Mouse (Mus musculus): ENCODE measurements around the gene Plcb1. TPM values are rescaled to one million over a fixed set of nuclear protein-coding genes. Genes with fewer than 3 reads are reported as not detected.
A peak's percentile ranks its signal among the peaks of the same experiment; 100 is the strongest.

Plcb1 gene
- polyA plus RNA-seq (2014; fragmentation: Nextera tagmentation; extraction: Ambion mirVana), result 69.0 and 72.8 TPM in 2 replicates

DNA sequence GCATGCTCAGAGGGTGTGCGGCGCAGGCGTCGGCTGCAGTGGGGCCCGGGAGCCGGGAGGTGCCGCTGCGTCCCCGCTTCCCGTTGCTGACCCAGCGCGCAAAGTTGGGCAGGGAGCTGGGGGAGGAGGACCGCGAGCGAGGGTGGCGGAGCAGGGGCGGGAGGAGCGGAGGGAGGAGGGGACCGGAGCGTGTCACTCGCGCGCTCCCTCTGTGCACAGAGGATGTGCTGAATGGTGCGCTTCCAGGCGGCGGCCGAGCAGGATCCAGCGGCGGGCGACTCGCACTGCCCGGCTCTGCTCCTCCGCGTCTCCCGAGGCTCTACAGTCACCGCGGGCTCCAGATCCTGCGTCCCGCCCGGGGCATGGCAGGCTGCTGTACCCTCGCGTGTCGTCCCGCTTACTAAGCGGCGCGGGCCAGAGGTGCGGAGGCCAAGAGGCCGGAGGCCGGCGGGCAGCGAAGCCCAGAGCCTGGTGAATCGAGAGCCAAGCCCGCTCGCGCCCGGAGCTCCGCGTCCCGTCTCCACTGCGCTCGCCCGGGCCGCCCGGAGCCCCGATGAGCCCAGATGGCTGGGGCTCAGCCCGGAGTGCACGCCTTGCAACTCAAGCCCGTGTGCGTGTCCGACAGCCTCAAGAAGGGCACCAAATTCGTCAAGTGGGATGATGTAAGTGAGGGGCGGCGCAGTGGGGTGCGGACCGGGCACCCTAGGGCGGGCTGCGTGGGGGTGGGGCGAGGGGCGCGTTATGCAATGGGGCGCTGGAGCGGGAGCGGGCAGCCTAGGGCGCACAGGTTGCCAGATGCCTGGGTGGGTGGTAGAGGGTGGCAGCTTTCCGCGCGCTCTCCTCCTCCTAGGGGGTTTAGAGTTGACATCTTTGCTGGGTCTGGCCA lies at the start of gene Plcb1:
TSS of gene Plcb1 (plus strand) at position 98 of the 886 bp plus-strand sequence.
- peak; percentile 85 for DNase-seq (ENCODE audit: low spot score)

DNA sequence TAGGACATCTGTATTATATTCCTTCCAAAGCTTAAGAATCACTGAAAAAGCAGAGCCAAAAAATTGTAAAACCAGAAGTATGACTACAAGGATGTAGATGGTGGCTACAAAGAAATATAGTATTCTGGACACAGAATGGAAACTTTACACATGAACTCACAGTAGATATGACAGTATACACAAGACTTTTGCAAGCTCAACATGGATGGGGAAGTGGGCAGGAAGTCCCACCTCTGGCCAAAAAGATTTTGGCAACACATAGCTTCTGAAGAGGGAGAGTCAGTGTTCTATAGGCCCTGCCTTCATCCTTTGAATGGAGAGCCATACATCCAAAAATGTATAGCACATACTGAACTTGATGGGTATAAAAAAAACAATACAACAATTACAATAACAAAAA lies 30.3 kb upstream of the Plcb1 start:
- H3K27me3 ChIP-seq (ENCODE audit: control insufficient read depth, insufficient read depth, low read length), result no peaks in the 10 kb centered on the region
- no peaks in the 10 kb centered on the region for H3K4me1 ChIP-seq (replicated peaks; ENCODE audit: control insufficient read depth, insufficient read depth, low read length)
- DNase-seq (ENCODE audit: low spot score) (no peak), ATAC-seq (ENCODE audit: low FRiP score) (no peak)
- H3K9me3 ChIP-seq (ENCODE audit: control insufficient read depth, low read length), result no peaks in the 10 kb centered on the region
- no peak overlapping the region for H3K27ac ChIP-seq
- no peak overlapping the region for H3K4me2 ChIP-seq (replicated peaks)
- H3K9ac ChIP-seq, result no peak overlapping the region
- H3K4me3 ChIP-seq (replicated peaks; ENCODE audit: low read length), result no peak overlapping the region
- no peaks in the 10 kb centered on the region for H3K36me3 ChIP-seq (replicated peaks; ENCODE audit: control insufficient read depth, insufficient read depth)

More for the DNA sequence above, at the start of gene Plcb1:
- Histone ChIP-seq H3K27me3 (ENCODE audit: control insufficient read depth, insufficient read depth, low read length) (no peaks in the 10 kb centered on the region), H3K9ac (peak within 1 kb of the TSS; percentile 83), H3K4me1 (replicated peaks; ENCODE audit: control insufficient read depth, insufficient read depth, low read length) (0 out of 2 replicates have a peak, but pooled peaks cover 5% of the 10 kb centered on the region), H3K27ac (peak within 1 kb of the TSS; percentile 83), H3K36me3 (replicated peaks; ENCODE audit: control insufficient read depth, insufficient read depth) (no peaks in the 10 kb centered on the region), H3K4me2 (replicated peaks) (peak within 1 kb of the TSS; percentile 66), H3K4me3 (replicated peaks; ENCODE audit: low read length) (peak within 1 kb of the TSS; percentile 75), H3K9me3 (ENCODE audit: control insufficient read depth, low read length) (no peaks in the 10 kb centered on the region)
- under 1% methylated on average over 86 of the region's 88 CpGs for WGBS
- ATAC-seq (ENCODE audit: low FRiP score), result peak; percentile 97

DNA sequence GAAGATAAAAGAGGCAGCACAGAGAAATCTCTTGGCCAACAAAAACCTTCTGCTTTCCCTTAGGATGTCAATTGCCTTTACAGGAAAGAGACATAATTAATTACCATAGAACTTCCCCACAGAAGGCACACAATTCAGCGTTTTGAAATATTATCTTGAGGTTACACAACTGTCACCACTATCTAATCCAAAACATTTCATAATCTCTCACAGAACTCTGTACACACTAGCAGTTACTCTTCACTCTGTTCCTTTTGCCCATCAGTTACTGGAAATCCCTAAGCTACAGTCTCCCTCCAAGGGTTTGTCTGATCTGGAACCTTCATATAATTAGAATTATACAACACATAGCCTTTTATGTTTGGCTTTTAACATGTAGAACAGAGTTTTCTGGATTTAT lies 29.8 kb upstream of the Plcb1 start:
- H3K27ac ChIP-seq, result no peak overlapping the region
- H3K9ac ChIP-seq, result no peak overlapping the region
- no peak for ATAC-seq (ENCODE audit: low FRiP score)

DNA sequence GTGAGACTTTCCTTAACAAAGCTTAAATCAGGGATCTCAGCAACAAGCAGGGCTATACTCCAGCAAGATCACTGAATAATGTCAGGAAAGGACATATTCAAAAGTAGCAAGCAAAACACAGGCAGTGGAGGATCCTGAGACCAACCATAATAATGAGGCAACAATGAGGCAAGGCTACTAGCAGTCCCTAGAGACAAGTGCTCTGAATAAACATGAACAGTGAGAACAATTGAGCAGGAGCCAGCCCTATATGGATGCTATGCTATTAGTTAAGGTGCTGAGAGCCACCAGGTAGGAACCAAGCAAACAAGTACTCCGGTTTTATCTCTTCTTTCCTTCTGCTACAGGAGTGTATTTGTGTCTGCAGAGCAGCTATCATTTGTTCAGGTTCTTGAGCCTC lies 24.8 kb upstream of the Plcb1 start:
- H3K27ac ChIP-seq, result no peak overlapping the region
- 83% methylated on average over 1 of the region's 1 CpGs for WGBS

More for the DNA sequence above, 29.8 kb upstream of the Plcb1 start:
- no peak overlapping the region for H3K4me3 ChIP-seq (replicated peaks; ENCODE audit: low read length)
- no peaks in the 10 kb centered on the region for H3K9me3 ChIP-seq (ENCODE audit: control insufficient read depth, low read length)
- DNase-seq (ENCODE audit: low spot score), result no peak
- H3K4me2 ChIP-seq (replicated peaks), result no peak overlapping the region
- no peaks in the 10 kb centered on the region for H3K4me1 ChIP-seq (replicated peaks; ENCODE audit: control insufficient read depth, insufficient read depth, low read length)
- no peaks in the 10 kb centered on the region for H3K27me3 ChIP-seq (ENCODE audit: control insufficient read depth, insufficient read depth, low read length)
- no peaks in the 10 kb centered on the region for H3K36me3 ChIP-seq (replicated peaks; ENCODE audit: control insufficient read depth, insufficient read depth)
- 78% methylated on average over 1 of the region's 1 CpGs for WGBS

DNA sequence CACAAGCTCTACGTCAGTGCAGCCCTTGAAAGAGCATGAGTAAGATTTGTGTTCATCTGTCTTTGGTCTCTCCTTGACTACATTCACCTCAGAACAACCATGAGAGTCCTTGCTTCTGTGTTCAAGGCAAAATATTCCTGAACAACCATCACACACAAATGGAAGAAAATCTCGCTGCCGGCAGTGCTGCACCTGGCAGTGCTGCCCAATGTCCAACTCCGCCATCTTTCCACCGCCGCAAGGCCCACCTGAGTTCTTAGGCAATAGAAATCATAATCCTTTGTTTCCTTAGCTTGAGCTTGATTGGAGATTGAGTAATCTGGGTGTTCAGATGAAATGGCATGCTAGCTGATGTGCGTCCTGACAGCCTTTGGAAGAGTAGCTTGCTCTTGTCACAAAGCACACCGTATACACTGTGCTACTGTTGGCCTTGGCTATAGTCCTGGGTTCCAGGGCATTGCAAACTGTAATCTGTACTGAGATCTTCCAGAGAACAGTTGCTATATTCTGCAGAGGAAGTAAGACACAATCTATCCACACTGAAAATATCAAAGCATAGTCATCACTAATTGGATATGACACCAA lies 22.4 kb upstream of the Plcb1 start:
- Histone ChIP-seq H3K4me3 (replicated peaks; ENCODE audit: low read length) (no peak overlapping the region), H3K4me1 (replicated peaks; ENCODE audit: control insufficient read depth, insufficient read depth, low read length) (no peaks in the 10 kb centered on the region), H3K4me2 (replicated peaks) (no peak overlapping the region), H3K27ac (no peak overlapping the region), H3K27me3 (ENCODE audit: control insufficient read depth, insufficient read depth, low read length) (no peaks in the 10 kb centered on the region), H3K9ac (no peak overlapping the region), H3K36me3 (replicated peaks; ENCODE audit: control insufficient read depth, insufficient read depth) (no peaks in the 10 kb centered on the region), H3K9me3 (ENCODE audit: control insufficient read depth, low read length) (no peaks in the 10 kb centered on the region)
- 95% methylated on average over 8 of the region's 8 CpGs for WGBS
- ATAC-seq (ENCODE audit: low FRiP score) (no peak), DNase-seq (ENCODE audit: low spot score) (no peak)

More for the DNA sequence above, 24.8 kb upstream of the Plcb1 start:
- H3K27me3 ChIP-seq (ENCODE audit: control insufficient read depth, insufficient read depth, low read length), result no peaks in the 10 kb centered on the region
- H3K9me3 ChIP-seq (ENCODE audit: control insufficient read depth, low read length), result no peaks in the 10 kb centered on the region
- ATAC-seq (ENCODE audit: low FRiP score) (no peak), DNase-seq (ENCODE audit: low spot score) (no peak)
- H3K9ac ChIP-seq, result no peak overlapping the region
- H3K4me1 ChIP-seq (replicated peaks; ENCODE audit: control insufficient read depth, insufficient read depth, low read length), result no peaks in the 10 kb centered on the region
- no peaks in the 10 kb centered on the region for H3K36me3 ChIP-seq (replicated peaks; ENCODE audit: control insufficient read depth, insufficient read depth)
- H3K4me2 ChIP-seq (replicated peaks), result no peak overlapping the region
- H3K4me3 ChIP-seq (replicated peaks; ENCODE audit: low read length), result no peak overlapping the region

DNA sequence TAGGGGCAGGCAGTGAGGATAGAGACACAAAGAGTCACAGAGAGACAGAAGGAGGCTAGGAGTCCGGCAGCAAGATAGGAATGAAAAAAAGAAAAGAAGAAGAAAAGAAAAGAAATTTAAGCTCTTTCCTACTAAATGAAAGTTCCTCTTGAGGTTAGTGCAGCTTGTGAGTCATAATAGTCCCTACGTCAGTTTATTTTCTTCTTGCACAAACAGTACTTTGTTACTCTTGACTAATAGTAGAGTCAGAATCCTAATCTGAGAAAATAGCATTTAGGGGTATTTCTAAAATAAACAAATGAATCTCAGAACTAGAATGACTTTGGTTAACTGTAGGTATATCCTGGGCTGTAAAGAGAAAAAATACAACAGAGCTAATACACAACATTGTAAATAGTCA lies 21.4 kb upstream of the Plcb1 start:
- DNase-seq (ENCODE audit: low spot score) (no peak), ATAC-seq (ENCODE audit: low FRiP score) (no peak)
- no peak overlapping the region for H3K4me3 ChIP-seq (replicated peaks; ENCODE audit: low read length)
- 81% methylated on average over 2 of the region's 2 CpGs for WGBS
- H3K27ac ChIP-seq, result no peak overlapping the region
- H3K4me2 ChIP-seq (replicated peaks), result no peak overlapping the region
- H3K9me3 ChIP-seq (ENCODE audit: control insufficient read depth, low read length), result no peaks in the 10 kb centered on the region
- no peak overlapping the region for H3K9ac ChIP-seq
- no peaks in the 10 kb centered on the region for H3K36me3 ChIP-seq (replicated peaks; ENCODE audit: control insufficient read depth, insufficient read depth)
- no peaks in the 10 kb centered on the region for H3K27me3 ChIP-seq (ENCODE audit: control insufficient read depth, insufficient read depth, low read length)
- H3K4me1 ChIP-seq (replicated peaks; ENCODE audit: control insufficient read depth, insufficient read depth, low read length), result no peaks in the 10 kb centered on the region

DNA sequence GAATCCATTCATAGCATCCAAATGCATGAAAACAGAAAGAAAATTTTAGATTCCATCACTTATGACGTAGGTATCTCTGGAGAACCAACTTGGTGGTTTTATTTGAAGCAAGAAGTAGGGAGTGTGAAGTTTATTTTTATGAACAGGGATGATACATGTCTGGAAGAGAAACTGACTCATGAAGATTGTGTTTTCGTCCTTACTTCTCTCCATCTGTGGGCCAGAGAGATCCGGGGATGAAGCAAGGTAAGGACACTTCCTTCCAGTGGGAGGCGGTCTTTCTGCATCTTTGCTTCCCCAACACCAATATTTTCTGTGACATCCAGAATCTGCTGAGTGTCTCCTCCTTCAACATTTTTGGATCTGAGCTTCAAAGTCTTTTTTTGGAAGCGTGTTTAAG lies 6.0 kb upstream of the Plcb1 start:
- no peak overlapping the region for H3K27ac ChIP-seq
- H3K36me3 ChIP-seq (replicated peaks; ENCODE audit: control insufficient read depth, insufficient read depth), result no peaks in the 10 kb centered on the region
- no peak overlapping the region for H3K4me2 ChIP-seq (replicated peaks)
- H3K4me3 ChIP-seq (replicated peaks; ENCODE audit: low read length), result no peak overlapping the region
- 73% methylated on average over 5 of the region's 5 CpGs for WGBS
- H3K9me3 ChIP-seq (ENCODE audit: control insufficient read depth, low read length), result no peaks in the 10 kb centered on the region
- H3K9ac ChIP-seq, result no peak overlapping the region
- no peak for ATAC-seq (ENCODE audit: low FRiP score)
- no peaks in the 10 kb centered on the region for H3K27me3 ChIP-seq (ENCODE audit: control insufficient read depth, insufficient read depth, low read length)
- no peaks in the 10 kb centered on the region for H3K4me1 ChIP-seq (replicated peaks; ENCODE audit: control insufficient read depth, insufficient read depth, low read length)
- no peak for DNase-seq (ENCODE audit: low spot score)

DNA sequence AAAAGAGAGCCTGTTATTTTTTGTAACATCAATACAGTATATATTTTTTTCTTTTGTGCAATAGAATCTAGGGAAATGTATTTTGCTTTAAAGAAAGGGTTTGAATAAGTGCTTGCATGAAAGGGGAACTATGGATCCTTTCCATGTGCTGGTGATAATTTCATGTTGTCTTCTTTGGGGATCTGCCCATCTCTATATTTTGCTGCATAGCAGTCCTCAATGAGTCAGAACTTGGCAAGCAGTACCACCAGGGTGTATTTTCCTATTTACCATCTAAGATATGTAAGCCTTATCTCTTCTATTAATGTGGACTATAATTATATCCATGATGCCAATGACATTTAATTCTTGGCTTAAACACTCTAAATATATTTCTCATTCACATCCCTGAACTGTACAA lies 5.6 kb upstream of the Plcb1 start:
- Histone ChIP-seq H3K9me3 (ENCODE audit: control insufficient read depth, low read length) (no peaks in the 10 kb centered on the region), H3K9ac (no peak overlapping the region), H3K36me3 (replicated peaks; ENCODE audit: control insufficient read depth, insufficient read depth) (no peaks in the 10 kb centered on the region), H3K27me3 (ENCODE audit: control insufficient read depth, insufficient read depth, low read length) (no peaks in the 10 kb centered on the region), H3K27ac (no peak overlapping the region), H3K4me3 (replicated peaks; ENCODE audit: low read length) (no peak overlapping the region), H3K4me1 (replicated peaks; ENCODE audit: control insufficient read depth, insufficient read depth, low read length) (no peaks in the 10 kb centered on the region), H3K4me2 (replicated peaks) (no peak overlapping the region)
- no peak for DNase-seq (ENCODE audit: low spot score)
- no peak for ATAC-seq (ENCODE audit: low FRiP score)

DNA sequence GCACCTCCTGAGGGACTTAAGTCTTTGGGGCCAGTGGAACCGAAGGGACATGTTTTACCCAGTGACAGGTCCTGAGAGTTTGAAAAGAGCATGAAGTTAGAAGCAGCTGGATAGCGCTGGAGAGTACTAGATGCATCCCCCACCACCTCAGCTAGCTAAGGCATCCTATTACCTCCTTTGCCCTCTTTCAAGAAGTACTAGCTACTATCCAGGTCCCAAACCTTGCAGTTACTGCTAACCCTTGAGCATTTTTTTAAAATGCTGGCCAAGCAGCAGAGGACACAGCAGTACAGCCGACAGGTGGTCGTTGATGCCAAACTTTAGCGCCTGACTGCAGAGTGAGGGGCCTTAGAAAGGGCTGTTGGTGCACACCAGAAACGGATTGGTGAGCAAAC lies 986 bp downstream of the Plcb1 start:
- no peak; the same call in 1 of the 2 replicates for ATAC-seq (ENCODE audit: low FRiP score)
- Histone ChIP-seq H3K4me3 (replicated peaks; ENCODE audit: low read length) (peak overlapping the region; percentile 75), H3K27me3 (ENCODE audit: control insufficient read depth, insufficient read depth, low read length) (no peaks in the 10 kb centered on the region), H3K9ac (peak overlapping the region; percentile 83), H3K4me2 (replicated peaks) (peak overlapping the region; percentile 66), H3K36me3 (replicated peaks; ENCODE audit: control insufficient read depth, insufficient read depth) (no peaks in the 10 kb centered on the region), H3K27ac (0 out of 2 replicates have a peak overlapping the region, but pooled peaks have one; percentile 83), H3K4me1 (replicated peaks; ENCODE audit: control insufficient read depth, insufficient read depth, low read length) (0 out of 2 replicates have a peak, but pooled peaks cover 5% of the 10 kb centered on the region), H3K9me3 (ENCODE audit: control insufficient read depth, low read length) (no peaks in the 10 kb centered on the region)
- 10% methylated on average over 6 of the region's 6 CpGs for WGBS
- no peak for DNase-seq (ENCODE audit: low spot score)
